Mouse (Mus musculus) heart, adult 18-20 months (tissue): ENCODE data around the gene Lrrc3b. TPM values are rescaled to one million over a fixed set of nuclear protein-coding genes. Genes with fewer than 3 reads are reported as not detected.

Experiments used
- DNase-seq, 2 experiments: peaks; one replicate each; pipeline ENCODE4 v3.0.0; 2021 to 2022; ENCODE audit warnings: mixed read lengths in 1 of 2
- total RNA-seq, 2 experiments: library from RNA; stranded (reverse); gene quantifications; 2 replicates each; pipeline ENCODE4 v1.2.3; 2021

Gene Lrrc3b
- total RNA-seq, 2 experiments from 2014 or later: 24.2 to 27.7 TPM

DNA sequence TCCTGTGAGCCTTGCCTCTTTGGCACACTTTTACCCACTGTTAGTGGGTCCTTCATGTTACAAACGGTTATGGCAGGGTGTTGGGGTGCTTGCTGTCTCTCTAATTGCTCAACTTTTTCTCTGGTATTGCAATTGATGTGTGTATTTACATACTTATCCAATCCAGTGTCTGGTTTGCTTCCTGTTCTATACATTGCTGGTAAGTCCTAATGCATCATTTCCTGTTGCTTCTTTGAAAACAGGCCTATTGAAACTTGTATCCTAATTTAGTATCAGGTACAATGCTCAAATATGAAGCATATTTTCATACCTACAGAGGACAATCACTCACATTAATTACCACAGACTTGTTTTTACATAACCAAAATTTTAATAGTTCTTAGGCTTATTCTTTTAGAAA, 107.4 kb downstream of the Lrrc3b start:
- no peak for DNase-seq

DNA sequence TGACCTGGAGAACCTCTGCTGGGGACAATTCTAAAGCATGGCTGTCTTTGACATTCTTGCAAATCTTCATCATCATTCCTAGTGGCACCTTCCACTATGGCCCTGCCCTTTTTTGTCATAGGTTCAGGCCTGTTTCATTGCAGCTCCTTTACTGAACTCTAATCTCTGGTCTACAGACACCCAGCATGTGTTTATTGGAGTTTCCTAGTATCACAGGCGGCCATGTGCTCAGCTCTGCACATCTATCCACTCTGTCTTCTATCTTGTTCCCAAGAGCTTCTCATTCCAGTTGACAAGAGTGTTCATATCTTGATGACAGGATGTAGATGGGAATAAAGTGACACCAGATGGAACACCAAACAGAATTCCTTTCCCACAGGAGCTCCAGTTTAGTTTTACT, 108.6 kb downstream of the Lrrc3b start:
- no peak for DNase-seq

DNA sequence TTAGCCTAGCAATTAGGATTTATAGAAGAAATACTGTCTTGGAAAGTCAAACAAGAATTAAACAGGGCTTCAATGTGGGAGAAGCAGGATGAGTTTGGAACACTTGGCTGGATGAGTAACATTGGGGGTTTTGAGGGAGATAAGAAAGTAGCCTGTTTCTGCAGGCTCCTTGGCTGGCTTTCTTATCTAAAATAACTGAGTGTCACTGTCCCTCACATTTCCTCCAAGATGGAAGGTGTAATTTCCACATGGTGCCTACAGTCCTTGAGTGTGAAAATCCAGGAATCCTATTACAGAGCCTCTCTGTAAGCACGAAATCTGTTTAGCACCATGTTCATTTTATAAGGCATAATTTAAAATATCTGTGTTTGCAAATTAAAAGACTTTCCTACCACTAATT, 112.9 kb downstream of the Lrrc3b start:
- DNase-seq: no peak

DNA sequence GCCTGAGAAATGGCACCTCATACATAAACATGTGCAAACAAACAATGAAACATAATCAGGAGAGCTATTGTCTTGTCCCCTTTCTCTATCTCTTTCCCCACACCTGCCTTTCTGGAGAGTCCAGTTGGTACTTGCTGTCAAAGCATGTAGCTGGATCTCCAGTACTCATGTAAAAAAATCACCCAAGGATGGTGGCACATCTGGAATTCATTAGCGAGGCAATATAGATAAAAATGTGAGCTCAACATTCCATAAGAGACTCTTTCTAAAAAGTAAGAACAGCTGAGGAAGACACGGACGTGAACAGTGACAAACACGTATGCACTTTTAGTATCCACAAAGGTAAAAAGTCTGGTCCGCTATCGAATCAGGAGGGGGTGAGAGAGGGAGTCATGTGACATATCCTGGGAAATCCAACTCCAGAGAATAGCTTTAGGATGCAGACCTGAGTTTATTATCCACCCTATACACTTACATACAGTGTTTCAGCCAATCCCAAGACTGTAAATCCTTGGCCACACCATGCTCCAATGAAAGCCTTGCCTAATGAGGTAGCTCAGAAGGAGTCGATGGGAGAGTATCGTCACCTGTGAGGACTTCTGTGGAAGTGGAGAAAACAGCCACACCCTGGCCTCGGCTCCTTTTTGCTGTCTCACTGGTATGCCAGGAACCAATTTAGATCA, 116.2 kb downstream of the Lrrc3b start:
- no peak for DNase-seq

DNA sequence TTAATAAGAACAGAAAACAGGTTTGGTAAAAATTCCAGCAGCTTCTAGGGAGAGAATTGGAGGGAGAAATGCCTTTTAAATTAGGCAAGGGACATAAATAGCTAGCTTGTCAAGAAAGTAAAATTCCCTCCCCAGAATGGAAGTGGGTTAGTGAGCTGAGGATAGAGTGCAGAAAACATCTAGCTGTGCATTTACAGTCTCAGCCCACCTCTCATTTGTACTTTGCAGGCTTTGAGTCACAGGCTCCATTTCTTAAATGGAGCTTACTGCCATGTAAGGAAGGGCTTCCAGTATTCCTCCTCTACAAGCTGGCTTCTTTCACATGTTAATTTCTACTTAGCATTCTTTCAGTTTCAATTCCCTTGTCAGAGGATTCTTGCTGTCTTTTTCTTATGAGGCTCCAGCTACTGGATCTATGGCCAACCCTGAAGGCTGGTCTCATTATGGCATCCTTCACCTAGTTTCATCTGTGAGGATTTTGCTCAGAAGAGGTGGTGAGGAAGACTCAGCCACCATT, 119.3 kb downstream of the Lrrc3b start:
- DNase-seq: no peak

DNA sequence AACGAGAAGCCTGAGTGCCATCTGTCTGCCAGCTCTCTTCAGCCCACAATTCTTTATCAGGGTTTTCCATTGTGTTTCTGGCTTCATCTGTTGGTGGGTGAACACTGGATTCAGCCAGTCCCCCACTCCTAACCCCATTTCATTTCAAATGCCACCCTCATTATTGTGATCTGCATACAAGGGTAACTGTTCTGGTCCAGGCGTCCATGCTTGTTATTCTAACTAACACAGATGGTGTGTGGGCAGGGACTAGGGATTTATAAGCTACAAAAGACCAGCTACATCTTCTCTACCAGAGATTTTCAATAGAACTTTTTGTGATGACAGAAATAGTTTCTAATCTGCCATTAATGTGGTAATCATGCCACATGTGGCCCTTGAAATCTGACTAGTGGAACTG, 130.2 kb downstream of the Lrrc3b start:
- DNase-seq: no peak
